Mouse (Mus musculus) left cerebral cortex, postnatal 36 days (tissue): ENCODE data around the gene Eif4a1. TPM values are rescaled to one million over a fixed set of nuclear protein-coding genes. Genes with fewer than 3 reads are reported as not detected.

Source experiments
- DNase-seq, 2 experiments: peaks; one replicate each; pipeline ENCODE4 v3.0.0; 2021 to 2022; ENCODE audit warnings: low spot score in 2 of 2, mixed read lengths in 1 of 2
- intact Hi-C: fragments of 180-260 bp; cut with DNase I; formaldehyde crosslinking; loops from one replicate; pipeline ENCODE4 v1.15.1; 2025
- total RNA-seq, 2 experiments: library from RNA; stranded (reverse); gene quantifications; 2 replicates each; pipeline ENCODE4 v1.2.3; 2021

The Eif4a1 gene
- 100 to 1,000 TPM; 276 to 285 TPM for total RNA-seq

GRCm38 (mm10) chr11:69672211-69672706, at the start of gene Eif4a1:
Gene Eif4a1, minus strand, starts transcription at chr11:69672423.
- intact Hi-C loops, result loop anchor here (1.0 kb wide), 1 partner anchor 9 kb away; no protein-coding TSS in a partner anchor
- DNase-seq, result peak; percentile 100

DNA sequence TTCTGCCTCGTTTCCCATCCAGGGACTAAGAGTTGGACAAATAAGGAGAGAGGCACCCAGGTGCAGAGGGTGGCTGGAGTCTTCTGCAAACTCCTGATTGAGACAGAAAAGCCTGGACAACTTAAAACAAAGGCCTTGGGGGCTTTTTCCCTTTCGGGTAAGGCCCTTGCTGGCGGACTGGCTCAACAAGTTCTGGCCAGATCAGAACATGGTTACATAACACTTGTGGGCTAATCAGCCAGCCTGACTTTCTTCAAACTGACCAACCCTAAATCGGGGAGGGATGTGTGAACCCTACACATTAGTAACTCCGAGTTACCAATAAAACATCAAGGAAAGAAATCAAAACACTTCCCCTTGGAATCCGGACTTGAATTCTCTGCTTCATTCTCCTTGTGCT, 48.6 kb upstream of the Eif4a1 start:
- no peak for DNase-seq
- intact Hi-C loops, result no loop called here

DNA sequence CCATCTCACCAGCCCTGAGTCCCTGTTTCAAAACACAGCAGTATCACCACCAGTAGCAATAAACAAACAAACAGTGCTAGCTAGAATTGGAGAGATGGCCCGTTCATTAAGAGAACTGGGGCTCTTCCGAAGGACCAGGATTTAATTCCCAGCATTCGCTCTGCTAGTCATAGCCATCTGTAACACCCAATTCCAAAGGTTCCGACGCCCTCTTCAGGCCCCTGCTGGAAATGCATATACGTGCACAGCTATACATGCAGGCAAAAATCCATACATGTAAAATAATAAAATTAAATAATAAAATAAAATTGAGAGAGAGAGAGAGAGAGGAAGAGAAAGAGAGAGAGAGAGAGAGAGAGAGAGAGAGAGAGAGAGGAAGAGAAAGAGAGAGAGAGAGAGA, 47.2 kb upstream of the Eif4a1 start:
- intact Hi-C loops, result no loop called here
- no peak for DNase-seq

GRCm38 (mm10) chr11:69718661-69719060, 46.4 kb upstream of the Eif4a1 start:
- no peak for DNase-seq
- intact Hi-C loops, result no loop called here

- no peak for DNase-seq
- intact Hi-C loops, result loop anchor here (2.0 kb wide), 1 partner anchor 34 kb away; the partner anchor contains the start of gene Senp3
These were observed 44.7 kb upstream of the Eif4a1 start for GRCm38 (mm10) chr11:69716953-69717352.

- intact Hi-C loops, result loop anchor here (2.0 kb wide), 1 partner anchor 33 kb away; the partner anchor contains the start of gene Senp3
- DNase-seq, result no peak
These were observed 43.7 kb upstream of the Eif4a1 start for GRCm38 (mm10) chr11:69715929-69716328.

DNA sequence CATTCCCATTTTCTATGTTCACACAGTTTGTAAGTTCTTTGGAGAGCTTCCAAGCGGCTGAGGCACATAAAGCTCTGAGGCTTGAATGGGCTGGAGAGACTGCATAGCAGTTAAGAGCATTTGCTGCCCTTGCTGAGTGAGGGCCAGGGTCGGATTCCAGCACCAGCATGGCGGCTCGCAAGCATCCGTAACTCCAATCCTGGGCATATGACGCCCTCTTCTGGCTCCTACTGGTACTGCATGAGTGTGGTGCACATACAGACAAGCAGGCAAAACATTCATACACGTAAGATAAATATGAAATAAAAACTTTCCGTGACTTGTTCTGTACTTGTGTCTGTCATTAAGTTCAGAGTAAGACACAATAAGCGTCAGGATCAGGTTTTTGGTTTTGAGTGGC, 43.3 kb upstream of the Eif4a1 start:
- DNase-seq, result no peak
- intact Hi-C loops, result no loop called here

DNA sequence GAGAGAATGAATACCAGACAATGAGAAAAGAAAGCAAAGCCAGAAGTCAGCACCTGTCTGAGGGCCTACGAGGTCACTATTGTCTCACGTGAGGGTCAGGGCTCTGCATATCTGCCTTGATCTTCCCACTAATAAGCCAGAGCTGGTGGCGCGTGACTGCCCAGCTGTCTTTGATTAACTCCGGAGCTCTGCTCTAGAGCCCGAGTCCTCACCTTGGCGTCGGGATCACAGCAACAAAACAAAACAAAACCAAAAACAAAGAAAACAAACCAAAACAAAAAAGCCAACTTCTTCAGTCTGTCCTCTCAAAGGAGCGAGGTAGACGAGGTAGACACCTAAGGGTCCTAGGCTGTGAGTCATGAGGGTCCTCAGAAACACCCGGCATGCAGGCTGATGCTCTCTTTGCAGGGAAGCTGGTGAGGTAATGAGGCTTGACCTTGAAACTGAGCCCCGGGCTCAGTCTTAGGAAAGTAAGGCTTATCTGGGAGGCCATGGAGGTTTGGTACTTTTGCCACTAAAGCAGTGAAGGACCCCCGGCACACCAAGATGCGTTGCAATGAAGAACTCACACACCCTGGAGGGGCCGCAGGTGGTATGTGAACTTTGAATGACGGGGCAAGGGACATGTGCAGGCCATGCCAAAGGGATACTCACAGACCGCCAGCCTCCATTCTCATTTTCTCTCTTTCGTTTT, 42.6 kb upstream of the Eif4a1 start:
- intact Hi-C loops, result no loop called here
- DNase-seq, result no peak

GRCm38 (mm10) chr11:69712954-69713672, 40.9 kb upstream of the Eif4a1 start:
- intact Hi-C loops, result no loop called here
- no peak for DNase-seq

DNA sequence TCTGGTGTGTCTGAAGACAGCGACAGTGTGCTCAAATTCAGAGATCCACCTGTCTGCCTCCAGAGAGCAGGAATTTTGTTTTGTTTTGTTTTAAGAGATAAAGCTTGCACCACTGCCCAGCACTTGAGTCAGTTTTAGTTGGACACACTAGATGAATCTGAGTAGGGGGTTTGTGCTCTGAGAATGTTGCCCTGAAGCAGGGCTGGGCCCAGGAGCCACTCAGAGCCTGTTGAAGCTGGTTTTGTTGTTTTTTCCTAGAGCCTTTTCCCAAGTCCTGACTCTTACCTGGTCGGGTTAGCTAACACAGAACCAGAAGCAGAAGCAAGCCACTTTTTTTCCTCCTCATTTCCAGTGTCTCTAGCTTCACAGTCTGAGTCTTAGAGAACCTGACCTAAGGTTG, 38.9 kb upstream of the Eif4a1 start:
- intact Hi-C loops, result no loop called here
- DNase-seq, result no peak

- no peak for DNase-seq
- intact Hi-C loops, result no loop called here
These were observed 38.2 kb upstream of the Eif4a1 start for GRCm38 (mm10) chr11:69710470-69710869.

GRCm38 (mm10) chr11:69709554-69710446, 37.6 kb upstream of the Eif4a1 start:
- no peak for DNase-seq
- intact Hi-C loops, result no loop called here

DNA sequence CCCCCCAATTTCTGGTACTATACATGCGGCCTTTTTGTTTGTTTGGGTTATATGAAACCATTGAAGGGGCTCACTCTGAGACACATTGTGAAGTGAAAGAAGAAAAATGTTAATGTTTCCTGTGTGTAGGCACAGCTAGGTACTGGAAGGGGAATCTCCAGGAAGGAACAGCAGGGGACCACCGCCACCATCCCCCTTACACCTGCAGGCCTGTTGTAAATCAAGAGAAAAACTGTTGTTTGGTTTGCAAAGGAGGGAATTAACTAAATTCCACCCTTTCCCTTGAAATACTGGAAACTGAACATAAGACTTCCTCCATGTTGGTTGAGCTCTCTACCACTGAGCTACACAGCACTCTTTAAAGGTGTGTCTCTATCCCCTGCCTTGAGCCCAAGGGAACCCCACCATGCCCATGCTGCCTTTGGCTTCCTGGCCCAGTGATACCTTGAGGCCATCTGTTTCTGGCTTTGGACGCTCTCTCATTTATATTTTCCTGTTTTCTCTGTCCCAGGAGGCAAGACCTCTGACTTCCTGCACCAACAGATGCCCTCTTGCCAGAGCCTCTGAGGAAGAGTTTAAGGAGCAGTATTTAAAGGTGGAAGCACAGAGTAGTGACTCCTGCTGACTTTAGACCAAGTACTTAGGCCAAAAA, 36.5 kb upstream of the Eif4a1 start:
- intact Hi-C loops, result no loop called here
- no peak for DNase-seq

- intact Hi-C loops, result no loop called here
- DNase-seq, result no peak
These were observed 35.7 kb upstream of the Eif4a1 start for GRCm38 (mm10) chr11:69707873-69708381.

DNA sequence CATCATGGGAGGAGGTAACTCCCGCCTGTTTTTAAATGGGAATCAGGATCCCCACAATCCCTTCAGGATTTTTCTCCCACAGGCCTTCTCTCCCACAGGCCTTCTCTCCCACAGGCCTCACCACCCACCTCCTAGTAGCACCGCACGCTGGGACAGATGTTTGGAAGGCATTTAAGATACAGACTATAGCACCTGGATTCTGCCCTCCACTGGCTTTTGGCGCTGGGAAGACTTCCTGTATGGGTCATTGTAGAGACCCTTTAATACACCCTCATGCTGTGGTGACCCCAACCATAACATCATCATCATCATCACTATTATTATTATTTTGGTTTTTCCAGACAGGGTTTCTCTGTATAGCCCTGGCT, 35.2 kb upstream of the Eif4a1 start:
- intact Hi-C loops, result no loop called here
- DNase-seq, result no peak

- intact Hi-C loops, result no loop called here
- peak in 1 of 2 experiments; percentile 39 for DNase-seq
These were observed 34.7 kb upstream of the Eif4a1 start for GRCm38 (mm10) chr11:69706775-69707479.

- DNase-seq, result no peak
- intact Hi-C loops, result no loop called here
These were observed 32.4 kb upstream of the Eif4a1 start for GRCm38 (mm10) chr11:69704613-69705010.

- intact Hi-C loops, result no loop called here
- no peak for DNase-seq
These were observed 31.8 kb upstream of the Eif4a1 start for GRCm38 (mm10) chr11:69703814-69704612.
